In the genomic region with DNA sequence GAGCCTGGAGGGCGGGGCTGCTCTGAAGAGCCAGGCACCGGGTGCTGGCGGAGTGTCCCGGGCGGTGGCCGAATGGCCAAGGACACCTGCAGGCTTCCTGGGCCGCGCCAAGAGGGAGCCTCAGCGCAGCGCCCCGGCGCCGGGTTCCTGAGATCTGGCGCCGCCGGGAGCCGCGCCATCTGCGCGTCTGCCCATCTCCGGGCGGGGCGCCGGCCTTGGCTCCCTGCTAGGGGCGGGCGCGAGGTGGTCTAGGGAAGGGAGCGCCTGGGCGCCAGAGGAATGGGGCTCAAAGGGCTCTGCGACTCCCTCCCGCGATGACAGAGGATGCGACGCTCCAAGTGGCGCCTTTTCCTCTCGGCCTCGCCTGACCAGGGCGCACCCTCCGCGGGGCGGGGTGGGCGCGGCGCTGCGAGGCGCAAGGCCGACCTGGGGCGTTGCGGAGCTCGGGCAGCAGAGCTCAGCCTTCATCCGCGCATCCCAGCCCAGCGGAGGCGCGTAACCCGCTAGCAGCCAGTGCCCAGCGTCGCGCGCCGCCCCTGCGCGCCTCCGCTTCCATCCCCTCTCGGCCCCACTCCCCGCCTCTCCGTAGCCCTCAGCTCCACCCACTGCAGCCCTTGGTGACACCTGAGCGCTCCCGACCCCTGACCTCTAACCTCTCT, we compare ENCODE assay signal across 8 mouse cellular contexts. TPM values are rescaled to one million over a fixed set of nuclear protein-coding genes. Genes with fewer than 3 reads are reported as not detected.
DNase-seq lines count a peak whose midpoint lies in the region; ATAC-seq and TF ChIP-seq lines count a peak whose summit lies in the region.

No protein-coding gene starts in this region.

- H3K4me1 ChIP-seq in heart, embryonic 13.5 days, result peaks cover 25% of the 10 kb centered on the region
- peaks cover 7% of the 10 kb centered on the region; the same call in 1 of the 2 replicates for H3K4me1 ChIP-seq in hindbrain, embryonic 14.5 days (replicated peaks; ENCODE audit: control insufficient read depth, insufficient read depth, low read length)

- no peak for TF ChIP-seq CTCF in Patski (IDR thresholded peaks at IDR 0.05)

- DNase-seq in heart, adult 18-20 months, result no peak
- DNase-seq in Patski (ENCODE audit: low read depth, low spot score), result no peak
- DNase-seq in embryo, embryonic 11 days, result peak; percentile 70
- peak; percentile 47 for DNase-seq in hindbrain, embryonic 14.5 days (ENCODE audit: low spot score)
- DNase-seq in neural tube, embryonic 10.5 days (ENCODE audit: extremely low spot score, low spot score), result peak; percentile 47

- H3K9me3 ChIP-seq in heart, embryonic 13.5 days, result no peaks in the 10 kb centered on the region
- H3K9me3 ChIP-seq in hindbrain, embryonic 14.5 days (ENCODE audit: control insufficient read depth, low read length), result no peaks in the 10 kb centered on the region

- H3K27ac ChIP-seq in heart, embryonic 13.5 days (replicated peaks), result no peak overlapping the region
- H3K27ac ChIP-seq in hindbrain, embryonic 14.5 days, result no peak overlapping the region

- peak overlapping the region; percentile 60 for H3K4me3 ChIP-seq in heart, embryonic 13.5 days
- H3K4me3 ChIP-seq in hindbrain, embryonic 14.5 days (replicated peaks; ENCODE audit: low read length), result peak overlapping the region; percentile 67

- POLR2A ChIA-PET in Patski (lab: Charles Lee), result no interaction called here

- in situ Hi-C loops in Patski (cut with MboI; ENCODE audit: low pct_unique_long_range_greater_than_20kb), result loop anchor here (5.0 to 10.0 kb wide), 3 partner anchors 103 to 228 kb away; a partner anchor contains a TSS

- WGBS in heart, embryonic 13.5 days, result under 1% methylated on average over 45 of the region's 69 CpGs
- under 1% methylated on average over 62 of the region's 69 CpGs for WGBS in hindbrain, embryonic 14.5 days

- peak overlapping the region; percentile 94 for H3K4me2 ChIP-seq in heart, embryonic 13.5 days
- peak overlapping the region; percentile 99 for H3K4me2 ChIP-seq in hindbrain, embryonic 14.5 days (replicated peaks)

- ATAC-seq in heart, embryonic 13.5 days (ENCODE audit: extremely low read depth, insufficient number of reproducible peaks, low FRiP score, low TSS enrichment), result no peak
- peak; percentile 7 for ATAC-seq in Patski
- peak; percentile 57 for ATAC-seq in hindbrain, embryonic 14.5 days (ENCODE audit: low FRiP score)
- ATAC-seq in megakaryocyte, adult 5-6 weeks (ENCODE audit: poor library complexity, severe bottlenecking), result no peak
- no peak for ATAC-seq in monocyte, adult 5-6 weeks (replicated peaks; ENCODE audit: insufficient number of reproducible peaks, low FRiP score, low TSS enrichment, poor library complexity, severe bottlenecking)

- H3K9ac ChIP-seq in heart, embryonic 13.5 days, result peak overlapping the region; percentile 70
- peak overlapping the region; percentile 80 for H3K9ac ChIP-seq in hindbrain, embryonic 14.5 days

- peaks cover 100% of the 10 kb centered on the region for H3K27me3 ChIP-seq in heart, embryonic 13.5 days (replicated peaks)
- peaks cover 65% of the 10 kb centered on the region for H3K27me3 ChIP-seq in Patski
- H3K27me3 ChIP-seq in hindbrain, embryonic 14.5 days (ENCODE audit: control insufficient read depth, insufficient read depth, low read length), result peaks cover 83% of the 10 kb centered on the region

- H3K36me3 ChIP-seq in heart, embryonic 13.5 days, result no peaks in the 10 kb centered on the region
- no peaks in the 10 kb centered on the region for H3K36me3 ChIP-seq in hindbrain, embryonic 14.5 days (replicated peaks; ENCODE audit: control insufficient read depth, insufficient read depth)

- CTCF ChIA-PET in Patski (lab: Charles Lee), result interaction anchor here (1.6 kb wide), 1 partner anchor 102 kb away, joined by 4 read pairs; no protein-coding TSS in a partner anchor

RNA-seq across cellular contexts. Expression of a gene that starts 0.6 kb away (rescaled TPM):
- polyA plus RNA-seq in heart, embryonic 13.5 days (2015; fragmentation: Nextera tagmentation; extraction: Ambion mirVana), result 0.06 and 0.07 TPM in 2 replicates
- total RNA-seq in heart, adult 18-20 months (2021), result under 1 TPM; 0.17 to 0.23 TPM
- polyA plus RNA-seq in Patski (2021), result not detected
- polyA plus RNA-seq in hindbrain, embryonic 14.5 days (2014; fragmentation: Nextera tagmentation; extraction: Ambion mirVana), result 7.9 and 11.8 TPM in 2 replicates
- not detected in 2 replicates for total RNA-seq in megakaryocyte, adult 5-6 weeks (2015)
- not detected in 2 replicates for total RNA-seq in megakaryocyte, adult 5-6 weeks (2017)
- total RNA-seq in monocyte, adult 5-6 weeks (2017), result not detected in 3 replicates

RNA-seq across cellular contexts. Expression of a gene that starts 57.9 kb away (rescaled TPM):
- polyA plus RNA-seq in heart, embryonic 13.5 days (2015; fragmentation: Nextera tagmentation; extraction: Ambion mirVana), result 4.1 and 4.7 TPM in 2 replicates
- 1 to 10 TPM; 4.1 to 6.9 TPM for total RNA-seq in heart, adult 18-20 months (2021)
- polyA plus RNA-seq in Patski (2021), result 25.5 TPM
- polyA plus RNA-seq in hindbrain, embryonic 14.5 days (2014; fragmentation: Nextera tagmentation; extraction: Ambion mirVana), result 15.5 and 18.8 TPM in 2 replicates
- total RNA-seq in megakaryocyte, adult 5-6 weeks (2015), result not detected in 2 replicates
- not detected in 2 replicates for total RNA-seq in megakaryocyte, adult 5-6 weeks (2017)
- total RNA-seq in monocyte, adult 5-6 weeks (2017), result not detected in 3 replicates

Comparison
In these comparisons a context has a peak if more than half of its experiments do, and no peak if none do; other contexts are left out.
1. ATAC-seq: peak in Patski (single experiment) and hindbrain, embryonic 14.5 days (single experiment); none in heart, embryonic 13.5 days (single experiment), megakaryocyte, adult 5-6 weeks (single experiment) and monocyte, adult 5-6 weeks (single experiment).
2. DNase-seq: peak in embryo, embryonic 11 days (single experiment), hindbrain, embryonic 14.5 days (single experiment) and neural tube, embryonic 10.5 days (single experiment); none in heart, adult 18-20 months (0 of 2) and Patski (single experiment).